Mouse (Mus musculus) layer of hippocampus, adult 6 months (tissue): Measurements from ENCODE around the gene D830030K20Rik. TPM values are rescaled to one million over a fixed set of nuclear protein-coding genes. Genes with fewer than 3 reads are reported as not detected.

Experiments
- long read RNA-seq, 2 experiments: library from polyadenylated mRNA; unstranded; transcript quantifications; one replicate each; pipeline ENCODE4 v2.0.0; 2019 to 2020
- polyA plus RNA-seq: library from polyadenylated mRNA; unstranded; fragments of <200 nt; fragmentation: Nextera tagmentation; gene quantifications from 2 replicates; pipeline ENCODE4 v1.2.3, GENCODE M21; 2021

D830030K20Rik gene
- polyA plus RNA-seq: 6.6 and 7.5 TPM in 2 replicates
- long read RNA-seq, experiment 1, transcript D830030K20Rik-204 (5 exons, 1,142 nt): major isoform, 9 of 21 reads
- long read RNA-seq, experiment 1, partial matches to known transcripts: 0 of 21 reads
- long read RNA-seq, experiment 1, other reads (novel, unspliced or antisense): 12 of 21 reads
- long read RNA-seq, experiment 2, transcript D830030K20Rik-204 (5 exons, 1,142 nt): major isoform, 17 of 30 reads
- long read RNA-seq, experiment 2, partial matches to known transcripts: 0 of 30 reads
- long read RNA-seq, experiment 2, other reads (novel, unspliced or antisense): 13 of 30 reads

DNA sequence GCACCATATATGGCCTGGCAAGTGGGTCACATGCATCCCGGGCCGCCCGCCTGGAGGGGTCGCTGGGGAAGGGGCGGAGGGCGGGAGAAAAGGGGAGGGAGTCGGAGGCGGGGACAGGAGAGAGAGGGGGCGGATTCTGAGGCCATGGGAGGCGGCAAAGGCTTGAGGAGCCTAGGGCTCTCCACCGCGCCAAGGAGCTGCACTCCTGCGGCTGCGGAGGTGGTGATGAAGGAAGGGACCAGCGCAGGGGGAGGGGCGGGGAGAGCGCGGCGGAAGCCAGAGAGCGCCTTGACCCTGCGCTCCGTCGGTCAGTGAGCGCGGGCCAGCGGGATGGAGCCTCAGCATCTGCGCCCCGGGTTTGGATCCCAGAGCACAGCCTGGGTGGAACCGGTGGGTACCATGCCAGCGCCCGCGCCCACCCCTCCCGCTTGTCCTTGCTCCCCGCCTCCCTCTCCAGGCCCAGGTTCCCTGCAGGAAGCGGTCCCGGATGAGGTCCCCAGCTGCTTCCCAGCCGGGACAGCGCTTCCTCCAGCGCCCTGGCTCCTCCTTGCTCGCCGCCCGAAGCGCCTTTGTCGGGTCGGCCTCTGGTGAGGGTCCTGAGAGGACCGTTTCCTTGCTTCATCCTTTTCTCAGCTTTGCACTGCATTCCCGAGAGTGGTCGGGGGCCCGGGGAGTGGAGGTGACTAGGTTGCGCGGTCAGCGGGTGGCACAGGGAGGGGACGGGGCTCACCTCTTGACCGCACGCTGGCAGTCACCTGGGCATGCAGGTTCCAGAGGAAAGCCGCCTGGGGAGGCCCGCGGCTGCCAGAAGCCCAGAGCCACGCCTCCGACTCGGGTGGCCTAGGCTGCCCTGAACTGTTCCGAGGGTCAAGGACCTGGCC, at the start of gene D830030K20Rik:
Gene D830030K20Rik, plus strand, starts transcription at position 217 of the 881 bp plus-strand sequence.

DNA sequence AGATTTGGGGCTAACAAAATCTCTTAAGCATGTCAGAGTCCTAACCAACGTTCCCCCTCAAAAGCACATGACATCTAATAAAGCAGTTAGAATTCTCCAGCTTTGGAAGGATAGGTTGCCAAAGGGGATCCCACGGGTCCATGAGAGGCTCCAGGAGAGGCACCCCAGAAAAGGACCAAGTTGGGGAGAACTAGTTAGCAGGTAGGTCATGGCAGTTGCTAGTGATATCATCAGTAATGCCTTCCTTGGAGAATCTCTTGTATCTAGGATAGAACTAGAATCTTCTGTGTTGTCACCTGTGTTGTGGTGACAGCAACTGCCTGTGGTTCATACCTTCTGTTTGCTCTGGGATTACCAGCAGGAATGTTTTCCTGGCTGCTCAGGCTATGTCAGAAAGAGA, 20.3 kb upstream of the D830030K20Rik start, which contains the start of gene Gm5795:
Gene Gm5795, plus strand, starts transcription at position 301 of the 400 bp plus-strand sequence.

Other genes starting within 250 kb of the D830030K20Rik start
- not detected in 2 replicates for gene Gm2888, start 178.5 kb upstream of the D830030K20Rik start, polyA plus RNA-seq
- 0.75 and 0.78 TPM in 2 replicates for gene Gm2897, start 159.2 kb upstream of the D830030K20Rik start, polyA plus RNA-seq
- gene Gm10340, start 74.5 kb upstream of the D830030K20Rik start, polyA plus RNA-seq: not detected in 2 replicates
- gene Gm5795, start 20.2 kb upstream of the D830030K20Rik start, polyA plus RNA-seq: not detected in 2 replicates
- 0.40 and 0.75 TPM in 2 replicates for gene Gm2956, start 124.1 kb downstream of the D830030K20Rik start, polyA plus RNA-seq
- not detected in 2 replicates for gene Gm10413, start 186.6 kb downstream of the D830030K20Rik start, polyA plus RNA-seq
- gene Gm10409, start 204.1 kb downstream of the D830030K20Rik start, polyA plus RNA-seq: 2.2 and 2.7 TPM in 2 replicates
- 0.40 and 0.73 TPM in 2 replicates for gene Gm3005, start 219.6 kb downstream of the D830030K20Rik start, polyA plus RNA-seq
- gene Gm10408, start 240.9 kb downstream of the D830030K20Rik start, polyA plus RNA-seq: not detected in 2 replicates